Mouse (Mus musculus) heart, adult 10 weeks (tissue): ENCODE data around the gene Gm20441. TPM values are rescaled to one million over a fixed set of nuclear protein-coding genes. Genes with fewer than 3 reads are reported as not detected.

Experiments
- polyA plus RNA-seq: library from polyadenylated mRNA; stranded (reverse); fragments of 350-450 nt; fragmentation: Illumina TruSeq; extraction: RNeasy Lipid Tissue Mini Kit (QIAGEN cat#74804); gene quantifications from one replicate; pipeline ENCODE4 v1.2.3, GENCODE M21; 2014; ENCODE audit warnings: low read depth, low replicate concordance

Gene Gm20441
- not detected for polyA plus RNA-seq

DNA sequence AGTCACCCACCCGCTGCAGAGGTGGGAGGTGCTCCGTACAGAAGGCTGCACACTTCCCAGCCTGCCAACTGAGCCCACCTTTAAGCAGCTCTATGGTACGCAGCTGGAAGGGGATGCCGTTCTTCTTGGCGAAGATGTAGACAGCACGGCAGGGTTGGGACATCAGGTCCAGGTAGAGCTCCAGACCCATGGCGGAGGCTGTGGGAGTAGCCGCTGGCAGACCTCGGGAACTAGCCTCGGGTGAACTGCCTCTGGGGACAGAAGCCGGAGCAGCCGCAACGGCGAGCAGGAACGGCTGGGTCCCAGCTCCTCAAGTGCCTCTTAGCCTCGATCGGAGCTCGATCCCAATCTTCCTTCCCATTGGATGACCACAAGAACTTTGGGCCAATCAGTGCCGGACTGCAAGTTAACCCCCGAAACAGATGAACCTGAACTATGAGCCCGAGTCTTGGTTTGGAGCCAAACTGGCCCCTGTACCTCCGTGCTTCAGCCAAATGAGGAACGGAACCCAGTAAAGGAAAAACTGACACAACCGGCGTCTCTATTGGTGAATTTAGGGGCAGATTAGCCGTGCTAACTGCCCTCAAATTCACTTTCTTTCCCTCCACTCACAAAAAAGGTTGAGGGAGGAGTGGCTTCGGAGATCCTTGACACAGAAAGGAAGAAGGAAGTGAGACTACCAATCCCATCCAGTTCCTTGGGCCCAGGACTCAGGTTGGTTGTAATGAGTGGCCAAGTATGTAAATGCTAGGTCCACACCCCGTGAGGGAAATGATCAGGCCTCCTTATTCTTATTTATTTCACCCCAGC is at the start of gene Gm20441, which contains the start of gene Gstt3:
Gene Gm20441 (minus strand): TSS at position 186 of the 810 bp plus-strand sequence.
Gene Gstt3 (minus strand): TSS at position 646 of the 810 bp plus-strand sequence.

GRCm38 (mm10) chr10:75822443-75822842 is 41.7 kb upstream of the Gm20441 start, which contains the start of gene Gstt4:
TSS of gene Gstt4 (minus strand) at chr10:75822543.

DNA sequence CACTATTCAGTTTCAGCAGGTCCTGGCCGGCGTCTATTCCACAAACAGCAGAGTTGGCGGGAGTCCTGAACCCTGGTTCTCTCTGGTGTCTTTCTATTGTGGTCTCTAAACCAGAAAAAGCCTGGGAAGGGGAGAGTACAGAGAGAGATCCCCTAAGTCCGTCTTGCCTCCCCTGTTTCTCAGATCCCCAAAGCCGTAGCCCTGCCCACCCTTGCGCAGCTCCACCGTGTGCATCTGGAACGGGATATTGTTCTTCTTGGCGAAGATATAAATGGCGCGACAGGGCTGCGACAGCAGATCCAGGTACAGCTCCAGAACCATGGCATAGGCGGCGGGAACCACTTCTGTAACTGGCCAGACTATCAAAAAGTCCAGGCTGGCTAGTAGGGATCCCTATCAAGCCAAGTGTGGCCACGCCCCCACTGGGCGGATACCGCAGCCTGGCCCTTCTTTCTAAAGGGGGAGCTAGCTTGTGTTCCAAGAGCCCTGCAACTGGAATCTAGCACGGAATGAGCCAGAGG is 17.5 kb upstream of the Gm20441 start, which contains the start of gene Gstt1:
Gene Gstt1 (minus strand): TSS at position 409 of the 521 bp plus-strand sequence.

DNA sequence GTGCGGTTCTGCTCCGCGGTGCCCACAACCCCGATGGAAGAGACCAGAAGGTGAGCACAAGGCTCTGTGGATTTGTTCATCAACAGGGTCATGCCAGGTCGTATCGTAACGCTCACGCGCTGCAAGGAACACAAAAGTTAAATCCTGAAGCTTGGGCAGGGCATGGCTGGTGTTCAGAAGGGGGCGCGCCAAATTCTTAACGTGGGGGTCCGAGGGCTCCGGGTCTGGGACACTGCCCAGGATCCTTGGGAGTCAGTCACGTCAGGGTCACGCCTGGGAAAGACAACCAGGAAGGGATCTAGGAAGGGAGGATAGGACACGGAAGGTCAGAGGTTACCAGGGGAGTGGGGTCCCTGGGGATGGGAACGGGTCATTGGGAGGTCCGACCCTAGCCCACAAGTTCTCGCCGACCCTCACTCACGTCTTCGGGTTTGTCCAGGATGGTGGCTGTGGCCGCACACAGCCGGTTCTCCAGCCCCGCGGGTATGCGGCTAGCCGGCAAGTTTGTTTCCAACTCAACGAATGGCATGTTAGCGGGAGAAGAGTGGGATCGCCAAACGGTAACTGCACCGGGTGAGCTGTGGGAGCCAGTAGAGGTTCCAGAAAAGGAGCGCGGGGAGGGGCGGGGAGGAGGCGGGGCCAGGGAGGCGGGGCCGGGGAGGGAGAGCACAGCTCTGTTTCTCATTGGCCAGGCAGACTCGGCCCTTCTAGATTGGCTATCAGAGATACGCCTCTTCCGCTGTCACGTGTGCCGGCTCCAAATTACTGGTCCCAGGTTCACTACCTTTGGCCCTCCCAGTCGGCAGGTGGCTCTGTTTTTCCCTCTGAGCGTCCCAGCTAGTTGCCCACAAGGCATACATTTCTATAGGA is 7.7 kb downstream of the Gm20441 start, which contains the start of gene Ddt:
Gene Ddt (minus strand): TSS at position 620 of the 870 bp plus-strand sequence.

GRCm38 (mm10) chr10:75763682-75764518 is 16.9 kb downstream of the Gm20441 start, which contains the start of gene Cabin1:
TSS of gene Cabin1 (minus strand) at chr10:75764341.

Other genes starting within 250 kb of the Gm20441 start
- gene Lrrc75b, start 220.6 kb downstream of the Gm20441 start, polyA plus RNA-seq, result 1.2 TPM
- not detected for gene Ggt1, start 219.3 kb downstream of the Gm20441 start, polyA plus RNA-seq
- gene Ggt5, start 191.6 kb downstream of the Gm20441 start, polyA plus RNA-seq, result 6.0 TPM
- 2.1 TPM for gene Susd2, start 136.9 kb downstream of the Gm20441 start, polyA plus RNA-seq
- gene Cabin1, start 16.6 kb downstream of the Gm20441 start, polyA plus RNA-seq, result 16.5 TPM
- 148 TPM for gene Ddt, start 7.5 kb downstream of the Gm20441 start, polyA plus RNA-seq
- 4.7 TPM for gene Gstt3, start 460 bp upstream of the Gm20441 start, polyA plus RNA-seq
- gene Gstt1, start 17.6 kb upstream of the Gm20441 start, polyA plus RNA-seq, result 37.9 TPM
- gene Gstt4, start 41.6 kb upstream of the Gm20441 start, polyA plus RNA-seq, result not detected
- 20.2 TPM for gene Gstt2, start 56.5 kb upstream of the Gm20441 start, polyA plus RNA-seq
- gene Mif, start 79.3 kb upstream of the Gm20441 start, polyA plus RNA-seq, result 174 TPM
- gene Derl3, start 112.5 kb upstream of the Gm20441 start, polyA plus RNA-seq, result 0.73 TPM
- gene Smarcb1, start 140.7 kb upstream of the Gm20441 start, polyA plus RNA-seq, result 25.2 TPM
- gene Chchd10, start 152.2 kb upstream of the Gm20441 start, polyA plus RNA-seq, result 1,332 TPM
- 9.6 TPM for gene Mmp11, start 155.5 kb upstream of the Gm20441 start, polyA plus RNA-seq
- not detected for gene Gm867, start 159.7 kb upstream of the Gm20441 start, polyA plus RNA-seq
- gene Vpreb3, start 162.1 kb upstream of the Gm20441 start, polyA plus RNA-seq, result not detected
- gene Gm5134, start 173.6 kb upstream of the Gm20441 start, polyA plus RNA-seq, result not detected